Mouse (Mus musculus) myocyte (in vitro differentiated cells): ENCODE data around the gene Mx1.

Source experiments
- CEBPB ChIP-seq: IDR thresholded peaks from 2 replicates; pipeline ENCODE4 v1.6.1; 2011; ENCODE audit warnings: mild to moderate bottlenecking, moderate library complexity; ENCODE audit not compliant: poor library complexity, insufficient read depth, severe bottlenecking
- E2F4 ChIP-seq: IDR thresholded peaks from one replicate; pipeline ENCODE4 v1.6.1; 2011; ENCODE audit warnings: mild to moderate bottlenecking, control low read depth, moderate library complexity; ENCODE audit not compliant: insufficient read depth
- MAX ChIP-seq: IDR thresholded peaks from one replicate; pipeline ENCODE4 v1.6.1; 2011; ENCODE audit warnings: low read depth, mild to moderate bottlenecking, control low read depth
- MYOD1 ChIP-seq, 3 experiments: IDR thresholded peaks; one replicate each; pipeline ENCODE4 v1.6.1; 2011; ENCODE audit warnings: control low read depth in 2 of 3, low read depth in 2 of 3, mild to moderate bottlenecking in 2 of 3, moderate library complexity in 1 of 3; ENCODE audit not compliant: insufficient read length in 2 of 3, control insufficient read depth in 1 of 3
- MYOG ChIP-seq, 3 experiments: IDR thresholded peaks; one replicate each; pipeline ENCODE4 v1.6.1; 2011; ENCODE audit warnings: control low read depth in 2 of 3, low read depth in 2 of 3, mild to moderate bottlenecking in 2 of 3; ENCODE audit not compliant: insufficient read length in 2 of 3, control insufficient read depth in 1 of 3, insufficient read depth in 1 of 3
- POLR2A ChIP-seq: IDR thresholded peaks from one replicate; pipeline ENCODE4 v1.6.1; 2011; ENCODE audit warnings: low read depth, mild to moderate bottlenecking, control low read depth, moderate library complexity; ENCODE audit not compliant: insufficient read length
- POLR2AphosphoS2 ChIP-seq: IDR thresholded peaks from one replicate; pipeline ENCODE4 v1.6.1; 2011; ENCODE audit warnings: low read depth, control low read depth; ENCODE audit not compliant: insufficient read length
- SRF ChIP-seq: IDR thresholded peaks from one replicate; pipeline ENCODE4 v1.6.1; 2011; ENCODE audit warnings: low read depth; ENCODE audit not compliant: control insufficient read depth, insufficient read length
- TCF12 ChIP-seq: IDR thresholded peaks from one replicate; pipeline ENCODE4 v1.6.1; 2011; ENCODE audit warnings: mild to moderate bottlenecking, control low read depth; ENCODE audit not compliant: poor library complexity, insufficient read depth, severe bottlenecking
- TCF3 ChIP-seq: IDR thresholded peaks from one replicate; pipeline ENCODE4 v1.6.1; 2011; ENCODE audit warnings: low read depth, control low read depth; ENCODE audit not compliant: insufficient read length
- USF1 ChIP-seq: IDR thresholded peaks from one replicate; pipeline ENCODE4 v1.6.1; 2011; ENCODE audit warnings: low read depth, mild to moderate bottlenecking, control low read depth, moderate library complexity

DNA sequence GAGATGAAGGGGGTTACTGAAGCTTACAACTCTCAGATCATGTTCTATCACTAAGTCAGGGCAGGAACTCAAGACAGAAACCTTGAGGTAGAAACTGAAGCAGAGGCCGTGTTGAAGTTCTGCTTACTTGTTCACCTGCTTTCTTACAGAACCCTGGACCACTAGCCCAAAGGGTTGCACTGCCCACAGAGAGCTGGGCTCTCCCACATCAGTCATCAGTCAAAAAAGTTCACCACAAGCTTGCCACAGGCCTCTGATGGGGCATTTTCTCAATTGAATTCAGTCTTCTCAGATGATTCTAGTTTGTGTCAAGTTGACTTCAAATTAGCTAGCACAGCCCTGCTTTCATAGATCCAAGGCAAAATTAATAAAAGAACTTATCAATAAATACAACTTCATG, 2.9 kb downstream of the Mx1 start:
- TF ChIP-seq E2F4 (no peak), POLR2A (no peak), TCF12 (no peak), MYOG (IDR thresholded peaks at IDR 0.05; ENCODE audit: control insufficient read depth in 1 of 3, insufficient read depth in 1 of 3, insufficient read length in 2 of 3, low read depth in 2 of 3) (no peak), CEBPB (no peak), MAX (no peak), POLR2AphosphoS2 (no peak), SRF (no peak), MYOD1 (IDR thresholded peaks at IDR 0.05; ENCODE audit: control insufficient read depth in 1 of 3, insufficient read length in 2 of 3, low read depth in 2 of 3) (no peak), USF1 (no peak), TCF3 (no peak)
